Mouse (Mus musculus) embryo, embryonic 11.5 days (tissue): ENCODE measurements at regions not wholly inside any gene's neighbourhood (a gene's known extent, or its start where the extent isn't known, plus 50 kb on each side); places are given as distances from the start of the nearest gene placed in this dataset.

Experiments
- DNase-seq: peaks from one replicate; pipeline ENCODE4 v3.0.0-alpha.2; 2012; ENCODE audit warnings: low read depth, low spot score

DNA sequence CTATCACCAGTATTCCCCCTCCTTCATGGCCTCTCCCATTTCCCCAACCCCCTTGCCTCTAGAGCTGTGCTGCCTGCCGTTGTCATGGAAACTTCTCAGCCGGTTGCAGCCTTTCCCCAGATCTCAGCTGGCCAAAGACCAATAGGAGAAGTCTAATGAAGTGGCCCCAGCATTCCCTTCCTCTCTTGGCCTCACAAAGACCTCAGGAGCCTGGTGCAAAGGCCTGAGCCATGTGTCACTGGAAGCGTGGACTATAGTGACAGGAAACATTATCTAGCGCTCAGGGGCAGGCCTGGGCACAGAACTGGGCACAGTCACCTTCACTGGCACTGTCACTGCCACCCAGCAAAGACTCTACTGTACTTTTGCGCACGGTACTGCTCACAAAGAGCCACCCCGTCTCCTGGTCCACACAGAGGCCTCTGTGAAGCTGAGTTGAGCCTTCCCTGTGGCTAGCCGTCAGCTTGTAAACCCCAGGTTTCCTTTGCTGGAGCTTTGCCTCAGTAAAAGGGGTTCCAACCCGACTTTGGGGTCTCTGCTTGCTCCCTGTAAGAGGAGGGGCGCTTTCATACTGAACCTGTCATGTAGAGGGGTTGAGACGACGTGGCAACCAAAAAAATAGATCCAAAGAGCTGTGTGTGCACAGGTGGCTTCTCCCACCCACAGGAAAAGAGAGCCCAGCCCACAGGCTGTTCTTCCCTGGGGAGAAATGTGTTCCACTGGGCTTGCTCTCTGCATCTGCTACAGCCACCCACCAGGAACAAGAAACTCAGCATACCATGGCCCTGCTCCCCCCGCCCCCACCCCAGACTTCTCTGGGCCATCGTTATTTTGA, 282.5 kb upstream of the Gjb5 start:
- DNase-seq = peak; percentile 44

- DNase-seq = no peak
These were observed 281.8 kb upstream of the Gjb5 start for GRCm38 (mm10) chr4:127639765-127640164.

DNA sequence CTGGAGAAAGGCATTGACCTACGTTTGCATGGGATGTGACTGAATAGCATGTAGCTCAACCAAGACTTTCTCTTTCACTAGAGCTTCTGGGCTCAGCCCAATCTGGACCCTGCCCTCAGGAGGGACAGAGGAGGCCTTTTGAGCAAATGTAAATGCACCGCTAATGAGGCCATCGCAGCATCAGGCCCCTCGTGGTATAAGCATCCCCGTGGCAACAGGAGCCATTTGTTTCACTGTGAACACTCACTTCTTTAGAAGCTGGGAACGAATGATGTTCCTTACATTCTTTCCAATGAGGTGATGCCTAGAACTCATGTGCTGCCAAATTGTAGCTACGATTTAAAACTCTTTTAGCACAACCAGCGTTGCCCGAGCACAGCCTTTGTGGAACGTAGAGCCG, 279.0 kb upstream of the Gjb5 start:
- DNase-seq = no peak

GRCm38 (mm10) chr4:127635262-127635661, 277.3 kb upstream of the Gjb5 start:
- DNase-seq = no peak

DNA sequence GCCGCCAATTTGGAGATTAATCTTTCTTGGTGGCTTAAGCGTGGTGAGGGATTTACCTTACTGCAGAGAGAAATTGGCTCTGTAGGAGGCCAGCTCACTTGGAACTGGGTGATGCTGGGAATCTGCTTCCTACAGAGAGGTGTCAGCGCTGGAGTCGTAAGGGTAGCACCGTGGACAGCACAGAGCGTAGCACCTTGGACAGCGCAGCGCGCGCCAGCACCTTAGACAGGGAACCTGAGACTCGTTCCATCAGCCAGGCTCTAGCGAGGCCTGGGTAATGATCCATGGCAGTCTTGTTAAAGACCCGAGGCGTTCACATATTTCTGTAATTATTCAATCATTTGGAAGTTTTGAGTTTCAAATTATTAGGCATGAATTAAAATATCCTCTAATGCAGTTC, 261.9 kb upstream of the Gjb5 start:
- peak; percentile 75 for DNase-seq

DNA sequence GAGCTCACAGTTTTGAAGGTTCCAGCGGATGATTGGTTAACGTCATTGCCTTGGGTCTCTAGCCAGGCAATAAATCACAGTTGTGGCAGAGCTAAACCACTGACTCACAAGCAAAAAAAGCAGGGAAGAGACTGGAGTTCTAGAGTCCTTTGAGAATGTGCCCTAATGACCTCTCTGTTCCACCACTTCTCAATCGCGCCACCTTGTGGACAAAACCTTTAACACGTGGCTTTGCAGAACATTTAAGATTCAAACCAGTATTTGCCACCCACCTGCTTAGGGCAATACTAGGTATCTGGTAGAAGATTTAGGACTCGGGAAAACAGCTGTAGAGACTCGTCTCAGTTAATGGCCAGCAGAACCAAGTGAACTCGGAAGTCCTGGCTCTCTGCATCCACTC, 254.8 kb upstream of the Gjb5 start:
- DNase-seq = no peak

- DNase-seq = no peak
These were observed 242.9 kb upstream of the Gjb5 start for GRCm38 (mm10) chr4:127600919-127601318.

GRCm38 (mm10) chr4:127598610-127599009, 240.6 kb upstream of the Gjb5 start:
- no peak for DNase-seq

DNA sequence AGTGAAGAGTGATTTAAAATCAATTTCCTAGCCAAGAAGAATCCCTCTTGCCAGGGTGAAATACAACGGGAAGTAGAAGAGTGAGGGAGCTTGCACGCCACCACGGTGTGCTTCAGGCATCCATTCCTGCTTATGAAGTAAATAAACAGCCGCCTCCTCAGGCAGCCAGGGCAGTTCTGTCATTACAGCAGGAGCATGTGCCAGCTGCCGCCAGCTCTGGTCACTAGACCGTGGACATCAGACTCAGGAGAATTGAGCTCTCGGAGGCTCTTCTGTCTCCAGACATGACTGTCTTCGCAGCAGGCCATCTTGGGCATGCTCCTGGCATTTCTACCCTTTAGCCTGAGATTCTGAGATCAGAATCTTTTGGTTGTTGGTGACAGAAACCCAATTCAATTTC, 236.1 kb upstream of the Gjb5 start:
- DNase-seq = no peak

- DNase-seq = no peak
These were observed 233.6 kb upstream of the Gjb5 start for GRCm38 (mm10) chr4:127591540-127591939.

DNA sequence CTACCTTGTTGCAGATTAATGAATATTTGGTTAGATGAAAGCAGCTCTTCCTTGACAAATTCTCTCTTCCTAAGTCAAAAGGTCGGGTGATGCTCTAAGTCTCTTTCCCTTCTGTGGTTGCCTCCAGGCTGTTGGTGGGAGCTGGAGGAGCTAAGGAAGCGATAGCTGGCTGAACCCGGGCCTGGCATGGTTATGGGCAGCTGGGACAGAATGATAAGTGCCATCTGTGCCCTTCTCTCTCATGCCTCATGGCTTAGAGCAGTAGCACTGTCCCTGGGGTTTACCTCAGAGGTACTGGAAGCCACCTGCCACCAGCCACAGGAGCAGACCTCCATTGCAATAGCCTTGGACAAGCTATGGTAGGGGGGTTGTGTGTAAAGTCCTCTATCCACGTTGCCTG, 228.8 kb upstream of the Gjb5 start:
- DNase-seq = no peak

GRCm38 (mm10) chr4:127576521-127576920, 218.5 kb upstream of the Gjb5 start:
- no peak for DNase-seq

GRCm38 (mm10) chr4:127562602-127563001, 204.6 kb upstream of the Gjb5 start:
- DNase-seq = no peak

GRCm38 (mm10) chr4:127558572-127558971, 200.6 kb upstream of the Gjb5 start:
- no peak for DNase-seq

DNA sequence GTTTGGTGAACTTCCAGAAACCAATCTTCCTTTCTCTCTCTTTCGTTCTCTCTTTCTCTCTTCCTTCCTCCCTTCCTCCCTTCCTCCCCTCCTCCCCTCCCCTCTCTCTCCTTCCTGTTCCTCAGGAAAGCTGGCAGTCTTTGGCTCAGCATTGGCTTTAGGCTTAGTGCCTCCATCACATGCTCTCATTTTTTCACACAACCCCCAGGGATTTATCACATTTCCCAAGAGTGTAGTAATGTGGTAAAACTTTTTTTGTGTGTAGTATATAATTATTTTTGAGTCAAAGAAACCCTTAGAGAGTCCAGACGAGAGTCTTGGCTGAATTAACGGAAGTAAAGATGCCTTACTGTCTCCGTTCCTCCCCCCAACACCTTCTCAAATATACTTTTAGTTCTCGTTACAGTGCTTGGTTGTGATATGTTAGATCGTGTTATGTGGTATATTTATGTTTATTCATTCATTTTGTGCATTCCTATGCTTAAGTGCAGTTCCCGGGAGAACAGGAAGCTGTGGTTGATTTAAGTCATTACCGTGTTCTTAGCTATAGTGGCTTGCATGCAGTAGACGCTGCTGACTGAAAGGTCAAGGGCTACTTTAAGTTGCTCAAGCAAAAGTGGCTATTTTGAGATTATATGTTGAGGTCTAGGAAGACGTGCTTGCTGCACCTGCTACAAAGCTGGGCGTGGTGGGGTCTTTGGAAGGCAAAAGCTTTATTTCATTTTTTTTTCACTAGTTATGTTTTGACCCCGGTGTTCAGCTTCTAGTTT, 194.7 kb upstream of the Gjb5 start:
- no peak for DNase-seq

- no peak for DNase-seq
These were observed 191.6 kb upstream of the Gjb5 start for GRCm38 (mm10) chr4:127549581-127549980.

DNA sequence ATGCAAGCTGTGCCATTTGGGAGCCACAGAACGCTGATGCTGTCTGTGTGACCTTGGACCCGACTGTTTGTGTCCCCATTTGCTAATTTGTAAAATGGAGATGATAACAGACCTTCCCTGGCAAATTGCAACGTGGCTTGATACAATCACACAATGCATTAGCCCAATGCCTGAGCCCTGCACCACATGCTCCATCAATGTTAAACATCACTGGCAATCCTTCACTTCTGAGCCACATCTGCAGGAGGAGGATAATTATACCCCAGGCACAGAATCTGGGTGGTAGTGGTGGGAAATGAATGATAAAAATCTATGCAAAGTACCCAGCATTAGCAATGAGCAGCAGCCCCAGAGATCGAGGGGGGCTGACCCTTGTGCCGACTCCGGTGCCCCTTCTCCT, 191.0 kb upstream of the Gjb5 start:
- DNase-seq = no peak

- DNase-seq = no peak
These were observed 187.1 kb upstream of the Gjb5 start for GRCm38 (mm10) chr4:127545106-127545505.

GRCm38 (mm10) chr4:127543276-127543675, 185.3 kb upstream of the Gjb5 start:
- DNase-seq = no peak

DNA sequence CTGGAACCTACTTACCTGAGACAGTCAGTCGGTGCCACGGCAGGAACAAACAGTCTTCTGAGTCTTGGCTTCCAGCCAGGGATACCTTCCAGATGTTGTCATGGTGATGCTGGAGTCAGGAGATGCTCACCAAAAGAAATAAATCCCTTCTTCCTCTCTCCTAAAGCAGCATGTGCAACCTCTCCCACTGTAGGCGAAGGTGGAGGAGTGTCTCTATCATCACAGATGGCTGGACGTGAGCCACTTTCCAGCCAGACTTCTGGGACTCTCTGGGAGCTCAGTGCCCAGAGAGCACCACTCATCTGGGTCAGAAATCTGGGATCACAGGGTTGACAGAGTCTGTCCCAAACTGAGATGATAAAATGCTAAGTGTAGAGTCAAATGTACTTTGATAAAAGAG, 184.8 kb upstream of the Gjb5 start:
- DNase-seq = no peak

GRCm38 (mm10) chr4:127536952-127537351, 179.0 kb upstream of the Gjb5 start:
- no peak for DNase-seq

- no peak for DNase-seq
These were observed 177.6 kb upstream of the Gjb5 start for GRCm38 (mm10) chr4:127535630-127536029.

DNA sequence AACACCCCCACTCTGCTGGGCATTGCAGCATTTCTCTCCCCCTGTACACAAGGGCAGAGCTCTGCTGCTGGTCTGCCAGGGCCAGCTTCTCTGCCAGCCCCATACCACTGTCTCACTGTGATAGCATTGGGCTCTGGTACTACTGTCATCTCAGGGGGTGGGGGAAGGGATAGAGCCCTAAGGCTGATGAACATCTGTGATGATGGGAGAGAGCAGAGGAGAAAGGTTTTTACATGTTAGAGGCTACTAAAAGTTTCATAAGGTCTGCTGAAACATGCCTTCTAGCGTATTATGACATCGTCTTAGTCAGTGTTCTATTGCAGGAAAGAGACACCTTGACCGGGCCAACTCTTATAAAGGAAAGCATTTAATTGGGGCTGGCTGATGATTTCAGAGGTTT, 176.4 kb upstream of the Gjb5 start:
- no peak for DNase-seq
